Mouse (Mus musculus) liver, adult 2 months (tissue): Measurements from ENCODE around the gene Syt2.

Experiments used
- CTCF ChIP-seq: fragments of 200-500 bp; IDR thresholded peaks from 2 replicates; pipeline ENCODE4 v1.5.1; 2011; ENCODE audit warnings: low read depth, low read length, control low read depth
- POLR2A ChIP-seq: fragments of 200-500 bp; IDR thresholded peaks from 2 replicates; pipeline ENCODE4 v1.6.1; 2011; ENCODE audit warnings: low read length, control low read depth; ENCODE audit not compliant: insufficient read depth; ENCODE audit errors: extremely low read depth

- TF ChIP-seq CTCF: no peak
- no peak for TF ChIP-seq POLR2A
Measured at GRCm38 (mm10) chr1:134638522-134638921, 8.0 kb upstream of the Syt2 start.
